Mouse (Mus musculus): Measurements from ENCODE around the gene Abcb8. TPM values are rescaled to one million over a fixed set of nuclear protein-coding genes. Genes with fewer than 3 reads are reported as not detected.
A peak's percentile ranks its signal among the peaks of the same experiment; 100 is the strongest.

Gene Abcb8
- total RNA-seq, 2 experiments from 2014 or later = 37.0 to 39.8 TPM

- Histone ChIP-seq H3K27ac (peak overlapping the region; percentile 51; the same call in 1 of the 2 replicates), H3K4me3 (peak overlapping the region; percentile 10; the same call in 1 of the 2 replicates)
- intact Hi-C loops (cut with DNase I) = no loop called here
- no peak for DNase-seq
- TF ChIP-seq CTCF (IDR thresholded peaks at IDR 0.05) = no peak
Measured at GRCm38 (mm10) chr5:24455076-24455475, 61.6 kb downstream of the Abcb8 start.

- intact Hi-C loops (cut with DNase I) = no loop called here
- peak overlapping the region; percentile 51; the same call in 1 of the 2 replicates for H3K27ac ChIP-seq
- no peak for TF ChIP-seq CTCF (IDR thresholded peaks at IDR 0.05)
Measured at GRCm38 (mm10) chr5:24455613-24456012, 62.1 kb downstream of the Abcb8 start.

More at GRCm38 (mm10) chr5:24455613-24456012, 62.1 kb downstream of the Abcb8 start:
- DNase-seq = no peak
- H3K4me3 ChIP-seq = no peak overlapping the region

Other genes starting within 250 kb of the Abcb8 start
- gene Nupl2, start 228.7 kb upstream of the Abcb8 start, total RNA-seq (2021) = 1 to 10 TPM; 6.4 to 6.7 TPM
- 1 to 10 TPM; 1.4 to 2.2 TPM for gene Kcnh2, start 42.1 kb upstream of the Abcb8 start, total RNA-seq (2021)
- gene Nos3, start 28.9 kb upstream of the Abcb8 start, total RNA-seq (2021) = 1 to 10 TPM; 5.0 to 7.1 TPM
- gene Atg9b, start 1.5 kb upstream of the Abcb8 start, total RNA-seq (2021) = under 1 TPM in 1 of 2 experiments, not detected in 1; 0.06 TPM
- gene Asic3, start 19.7 kb downstream of the Abcb8 start, total RNA-seq (2021) = under 1 TPM; 0.47 to 0.54 TPM
- gene Cdk5, start 29.9 kb downstream of the Abcb8 start, total RNA-seq (2021) = 10 to 100 TPM; 10.6 to 11.8 TPM
- 10 to 100 TPM; 14.4 to 16.7 TPM for gene Slc4a2, start 30.2 kb downstream of the Abcb8 start, total RNA-seq (2021)
- gene Fastk, start 51.6 kb downstream of the Abcb8 start, total RNA-seq (2021) = 100 to 1,000 TPM; 163 to 214 TPM
- gene Tmub1, start 54.2 kb downstream of the Abcb8 start, total RNA-seq (2021) = 10 to 100 TPM; 18.1 to 22.2 TPM
- 10 to 100 TPM; 67.8 to 71.0 TPM for gene Agap3, start 58.5 kb downstream of the Abcb8 start, total RNA-seq (2021)
- not detected for gene Gbx1, start 133.5 kb downstream of the Abcb8 start, total RNA-seq (2021)
- 100 to 1,000 TPM; 101 to 107 TPM for gene Asb10, start 147.3 kb downstream of the Abcb8 start, total RNA-seq (2021)
- not detected for gene 4931409K22Rik, start 163.1 kb downstream of the Abcb8 start, total RNA-seq (2021)
- gene Abcf2, start 183.8 kb downstream of the Abcb8 start, total RNA-seq (2021) = 100 to 1,000 TPM; 105 to 117 TPM
- 10 to 100 TPM in 1 of 2 experiments, 1 to 10 TPM in 1; 6.4 to 10.1 TPM for gene Chpf2, start 193.1 kb downstream of the Abcb8 start, total RNA-seq (2021)
- 100 to 1,000 TPM; 172 to 203 TPM for gene Smarcd3, start 230.7 kb downstream of the Abcb8 start, total RNA-seq (2021)

Data from gastrocnemius, adult 2 months (tissue).